Mouse (Mus musculus): Measurements from ENCODE around the gene Snx8. TPM values are rescaled to one million over a fixed set of nuclear protein-coding genes. Genes with fewer than 3 reads are reported as not detected.

The Snx8 gene
- polyA plus RNA-seq, 1 experiment, result 136 TPM

DNA sequence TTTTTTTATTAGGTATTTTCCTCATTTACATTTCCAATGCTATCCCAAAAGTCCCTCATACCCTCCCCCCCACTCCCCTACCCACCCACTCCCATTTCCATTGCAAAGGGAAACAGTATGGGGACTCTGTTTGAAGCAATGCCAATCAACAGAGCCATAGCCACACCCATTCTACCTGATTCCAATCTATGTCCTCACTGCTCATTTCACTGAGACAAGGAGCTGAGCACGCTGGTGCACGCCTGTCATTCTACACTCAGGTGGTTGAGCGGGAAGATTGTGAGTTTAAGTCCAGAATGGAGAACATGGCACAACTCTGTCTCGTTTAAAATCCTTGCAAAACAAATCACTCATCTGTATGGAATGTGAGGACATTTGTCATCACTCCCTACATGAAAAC lies 56.5 kb downstream of the Snx8 start:
- Histone ChIP-seq H3K27ac (ENCODE audit: insufficient read depth, low read depth, low read length) (no peak overlapping the region), H3K4me3 (ENCODE audit: insufficient read depth, low read length) (no peak overlapping the region), H3K4me1 (ENCODE audit: control insufficient read depth, insufficient read depth, low read length) (peaks cover 2% of the 10 kb centered on the region)
- TF ChIP-seq CTCF (IDR thresholded peaks at IDR 0.05; ENCODE audit: low read depth, low read length), result no peak
- TF ChIP-seq POLR2A (IDR thresholded peaks at IDR 0.05; ENCODE audit: borderline replicate concordance, low read depth, low read length), result no peak

DNA sequence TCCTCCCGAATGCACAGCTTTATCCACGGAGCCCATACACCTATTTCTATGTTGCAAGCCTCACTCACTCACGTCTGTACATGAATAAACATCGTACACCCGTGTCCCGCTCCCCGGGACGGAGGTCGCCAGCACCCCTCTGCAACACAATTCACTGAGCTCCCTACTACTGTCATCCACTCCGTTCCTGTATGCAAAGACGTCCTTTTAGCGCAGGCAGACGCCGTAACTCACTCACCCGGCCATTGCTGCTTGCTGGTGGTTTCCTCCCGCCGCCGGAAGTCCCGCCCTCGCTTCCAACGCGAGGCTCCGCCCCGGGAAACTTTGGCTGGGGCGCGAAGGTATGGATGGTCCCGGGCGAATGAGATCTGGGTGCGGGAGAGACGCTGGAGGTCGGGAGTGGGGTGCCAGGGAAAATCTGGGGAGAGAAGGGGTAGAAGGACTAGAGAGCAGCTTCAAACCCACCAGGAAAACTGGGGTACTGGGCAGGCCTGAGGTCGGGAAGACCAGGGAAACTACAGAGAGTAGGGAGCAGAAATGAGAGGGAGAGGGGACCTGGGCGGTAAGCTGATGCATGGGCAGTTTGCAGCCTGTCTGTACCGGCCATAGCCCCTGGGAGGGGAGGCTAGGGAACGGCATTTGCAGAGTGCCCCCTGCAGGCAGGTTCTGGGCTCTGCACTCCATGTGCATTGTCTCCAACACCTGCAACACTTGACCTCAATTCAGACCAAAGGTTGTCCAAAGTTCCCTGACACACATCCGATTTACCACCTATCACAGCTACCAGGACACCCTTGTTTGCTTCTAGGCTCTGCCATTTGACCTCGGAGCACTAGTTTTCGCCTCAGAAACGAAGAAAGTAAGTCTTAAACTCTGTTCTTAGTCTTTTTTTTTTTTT lies 57.2 kb downstream of the Snx8 start, which contains the start of gene Mrm2:
Mrm2 (minus strand) TSS at position 284 of the 898 bp plus-strand sequence.
- Histone ChIP-seq H3K4me3 (ENCODE audit: insufficient read depth, low read length) (peak within 1 kb of the TSS; percentile 82), H3K27ac (ENCODE audit: insufficient read depth, low read depth, low read length) (peak within 1 kb of the TSS; percentile 51), H3K4me1 (ENCODE audit: control insufficient read depth, insufficient read depth, low read length) (peaks cover 2% of the 10 kb centered on the region)
- TF ChIP-seq POLR2A (IDR thresholded peaks at IDR 0.05; ENCODE audit: borderline replicate concordance, low read depth, low read length), result no peak
- peak; percentile 98 for TF ChIP-seq CTCF (IDR thresholded peaks at IDR 0.05; ENCODE audit: low read depth, low read length)

- TF ChIP-seq CTCF (IDR thresholded peaks at IDR 0.05; ENCODE audit: low read depth, low read length) (no peak), POLR2A (IDR thresholded peaks at IDR 0.05; ENCODE audit: borderline replicate concordance, low read depth, low read length) (no peak)
- no peak overlapping the region for H3K27ac ChIP-seq (ENCODE audit: insufficient read depth, low read depth, low read length)
- H3K4me1 ChIP-seq (ENCODE audit: control insufficient read depth, insufficient read depth, low read length), result peaks cover 5% of the 10 kb centered on the region
- H3K4me3 ChIP-seq (ENCODE audit: insufficient read depth, low read length), result no peak overlapping the region
Measured at GRCm38 (mm10) chr5:140324058-140324457, 65.0 kb downstream of the Snx8 start.

DNA sequence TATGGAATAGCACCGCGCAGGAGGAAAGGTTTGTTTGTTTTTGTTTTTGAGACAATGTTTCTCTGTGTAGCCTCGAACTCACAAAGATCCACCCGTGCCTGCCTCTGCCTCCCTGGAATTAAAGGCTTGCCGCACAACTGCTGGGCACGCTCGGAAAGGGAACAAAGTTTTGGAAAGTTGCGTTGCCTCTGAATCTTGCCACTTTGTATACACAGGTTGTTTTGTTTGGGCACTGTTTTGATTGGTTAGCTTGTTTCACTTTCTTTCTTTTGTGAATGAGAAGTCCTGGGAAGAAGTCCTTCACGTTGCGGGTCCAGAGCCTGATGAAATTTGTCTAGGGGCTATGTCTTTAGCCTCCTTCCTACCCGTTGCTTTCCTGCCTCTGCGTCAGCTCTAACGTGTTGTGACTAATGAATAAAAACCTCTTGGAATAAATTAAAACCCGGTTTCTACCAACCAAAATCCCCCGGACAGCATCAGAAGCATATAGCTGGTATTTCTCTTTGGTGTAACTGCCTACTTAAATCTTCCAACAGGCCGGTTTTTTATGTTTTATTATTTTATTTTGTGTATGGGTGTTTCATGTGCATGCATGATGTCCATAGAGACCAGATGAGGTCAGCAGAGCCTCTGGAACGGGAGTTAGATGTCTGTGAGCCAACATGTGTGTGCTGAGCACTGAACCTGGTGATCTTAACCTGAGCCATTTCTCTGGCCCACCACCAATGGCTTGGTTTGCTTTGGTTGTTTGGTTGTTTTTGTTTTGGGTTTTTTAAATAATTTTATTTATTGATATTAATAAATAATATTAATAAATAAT lies 67.1 kb downstream of the Snx8 start:
- H3K27ac ChIP-seq (ENCODE audit: insufficient read depth, low read depth, low read length), result peak overlapping the region; percentile 87
- peak overlapping the region; percentile 98 for H3K4me3 ChIP-seq (ENCODE audit: insufficient read depth, low read length)
- no peak for TF ChIP-seq CTCF (IDR thresholded peaks at IDR 0.05; ENCODE audit: low read depth, low read length)
- TF ChIP-seq POLR2A (IDR thresholded peaks at IDR 0.05; ENCODE audit: borderline replicate concordance, low read depth, low read length), result no peak
- H3K4me1 ChIP-seq (ENCODE audit: control insufficient read depth, insufficient read depth, low read length), result peaks cover 5% of the 10 kb centered on the region

DNA sequence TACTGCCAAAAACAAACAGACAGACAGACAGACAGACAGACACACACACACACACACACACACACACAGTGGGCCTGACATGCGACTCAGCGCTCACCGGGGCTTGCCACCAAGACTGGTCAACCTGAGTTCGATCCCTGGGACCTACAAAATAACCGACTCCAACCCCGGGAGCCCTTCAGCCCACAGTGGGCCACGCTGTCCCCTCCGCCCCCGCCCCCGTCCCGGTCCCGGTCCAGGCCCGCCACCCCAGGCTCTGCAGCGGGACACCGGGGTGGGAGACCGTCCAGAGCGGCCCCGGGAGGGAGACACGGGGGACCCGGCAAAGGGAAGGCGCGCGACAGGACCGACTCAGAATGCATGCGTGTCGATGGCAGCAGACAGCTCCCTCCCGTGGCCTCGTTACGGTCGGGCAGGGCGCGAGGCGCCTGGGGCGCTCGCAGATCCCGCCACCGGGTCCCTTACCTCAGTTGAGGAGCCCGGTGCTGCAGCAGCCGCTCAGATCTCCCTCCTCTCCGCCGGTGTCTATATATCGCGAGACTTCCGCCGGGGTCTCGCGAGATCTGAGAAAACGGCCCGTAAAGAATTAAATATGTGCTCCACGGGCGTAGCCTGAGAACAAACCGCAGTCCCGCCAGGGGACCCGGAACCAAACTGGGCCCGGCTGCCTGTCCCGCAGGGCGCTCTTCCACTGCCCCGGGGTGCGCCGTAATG lies 67.9 kb downstream of the Snx8 start, which contains the start of the genes Mad1l1 and Nudt1:
Mad1l1 (minus strand) TSS at position 511 of the 714 bp plus-strand sequence.
Nudt1 (plus strand) TSS at position 615 of the 714 bp plus-strand sequence.
- Histone ChIP-seq H3K4me1 (ENCODE audit: control insufficient read depth, insufficient read depth, low read length) (peaks cover 5% of the 10 kb centered on the region), H3K27ac (ENCODE audit: insufficient read depth, low read depth, low read length) (peak within 1 kb of the TSS; percentile 87), H3K4me3 (ENCODE audit: insufficient read depth, low read length) (peak within 1 kb of the TSS; percentile 98)
- TF ChIP-seq POLR2A (IDR thresholded peaks at IDR 0.05; ENCODE audit: borderline replicate concordance, low read depth, low read length), result no peak; the same call in 1 of the 2 replicates
- no peak for TF ChIP-seq CTCF (IDR thresholded peaks at IDR 0.05; ENCODE audit: low read depth, low read length)

- no peak for TF ChIP-seq CTCF (IDR thresholded peaks at IDR 0.05; ENCODE audit: low read depth, low read length)
- TF ChIP-seq POLR2A (IDR thresholded peaks at IDR 0.05; ENCODE audit: borderline replicate concordance, low read depth, low read length), result no peak
- H3K4me3 ChIP-seq (ENCODE audit: insufficient read depth, low read length), result no peak overlapping the region
- H3K27ac ChIP-seq (ENCODE audit: insufficient read depth, low read depth, low read length), result no peak overlapping the region
- H3K4me1 ChIP-seq (ENCODE audit: control insufficient read depth, insufficient read depth, low read length), result peaks cover 5% of the 10 kb centered on the region
Measured at GRCm38 (mm10) chr5:140316716-140317115, 72.3 kb downstream of the Snx8 start.

DNA sequence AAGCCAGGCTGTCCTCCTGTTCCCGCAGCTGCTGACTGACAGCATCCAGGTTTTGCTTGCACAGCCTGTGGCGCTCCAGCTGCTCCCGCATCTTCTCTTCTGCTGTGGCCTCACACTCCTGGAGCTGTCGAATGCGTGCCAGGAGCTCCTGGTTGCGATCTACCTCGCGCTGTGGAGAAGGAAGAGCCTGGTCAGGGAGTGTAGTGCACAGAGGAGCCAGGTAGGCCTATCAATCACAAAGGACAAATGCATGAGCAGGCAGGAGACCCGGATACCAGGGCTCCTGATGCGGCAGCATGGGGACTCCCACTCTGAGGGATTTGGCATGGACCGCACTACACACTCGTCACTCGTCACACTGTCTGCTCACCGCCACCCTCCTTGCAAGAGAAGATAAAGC lies 81.5 kb downstream of the Snx8 start:
- Histone ChIP-seq H3K4me1 (ENCODE audit: control insufficient read depth, insufficient read depth, low read length) (no peaks in the 10 kb centered on the region), H3K27ac (ENCODE audit: insufficient read depth, low read depth, low read length) (no peak overlapping the region), H3K4me3 (ENCODE audit: insufficient read depth, low read length) (no peak overlapping the region)
- no peak for TF ChIP-seq CTCF (IDR thresholded peaks at IDR 0.05; ENCODE audit: low read depth, low read length)
- TF ChIP-seq POLR2A (IDR thresholded peaks at IDR 0.05; ENCODE audit: borderline replicate concordance, low read depth, low read length), result no peak

GRCm38 (mm10) chr5:140306016-140306415 lies 83.0 kb downstream of the Snx8 start:
- TF ChIP-seq CTCF (IDR thresholded peaks at IDR 0.05; ENCODE audit: low read depth, low read length) (no peak), POLR2A (IDR thresholded peaks at IDR 0.05; ENCODE audit: borderline replicate concordance, low read depth, low read length) (no peak)
- no peak overlapping the region for H3K4me3 ChIP-seq (ENCODE audit: insufficient read depth, low read length)

GRCm38 (mm10) chr5:140298291-140298690 lies 90.8 kb downstream of the Snx8 start:
- no peak overlapping the region for H3K4me3 ChIP-seq (ENCODE audit: insufficient read depth, low read length)
- no peak for TF ChIP-seq POLR2A (IDR thresholded peaks at IDR 0.05; ENCODE audit: borderline replicate concordance, low read depth, low read length)
- TF ChIP-seq CTCF (IDR thresholded peaks at IDR 0.05; ENCODE audit: low read depth, low read length), result no peak
- no peak overlapping the region for H3K27ac ChIP-seq (ENCODE audit: insufficient read depth, low read depth, low read length)
- H3K4me1 ChIP-seq (ENCODE audit: control insufficient read depth, insufficient read depth, low read length), result no peaks in the 10 kb centered on the region

More at GRCm38 (mm10) chr5:140306016-140306415, 83.0 kb downstream of the Snx8 start:
- Histone ChIP-seq H3K4me1 (ENCODE audit: control insufficient read depth, insufficient read depth, low read length) (no peaks in the 10 kb centered on the region), H3K27ac (ENCODE audit: insufficient read depth, low read depth, low read length) (no peak overlapping the region)

Measured in bone marrow macrophage, adult 2 months (primary cell).